Mouse (Mus musculus) hindbrain, postnatal 0 days (tissue): ENCODE results near the gene Tshr. TPM values are rescaled to one million over a fixed set of nuclear protein-coding genes. Genes with fewer than 3 reads are reported as not detected.

ENCODE experiments used
- ATAC-seq: fragments of 200-750 bp; cut with Nextera tagmentation; 2 replicates; pipeline ENCODE4 v1.8.0; 2017; ENCODE audit warnings: mild to moderate bottlenecking, moderate TSS enrichment, moderate library complexity
- DNase-seq: peaks from one replicate; pipeline ENCODE4 v3.0.0-alpha.2; 2015; ENCODE audit warnings: low spot score
- H3K27ac ChIP-seq: fragments of 300-500 bp; sonication (generic); 2 replicates; pipeline ENCODE4 v1.5.1; 2014; ENCODE audit warnings: mild to moderate bottlenecking
- H3K27me3 ChIP-seq: fragments of 300-500 bp; sonication (generic); 2 replicates; pipeline ENCODE4 v1.6.1; 2014; ENCODE audit warnings: low read length, mixed read lengths; ENCODE audit not compliant: insufficient read depth
- H3K36me3 ChIP-seq: fragments of 300-500 bp; sonication (generic); 2 replicates; pipeline ENCODE4 v1.6.1; 2014; ENCODE audit warnings: low read length, mixed read lengths; ENCODE audit not compliant: insufficient read depth
- H3K4me1 ChIP-seq: fragments of 300-500 bp; sonication (generic); 2 replicates; pipeline ENCODE4 v1.6.1; 2014; ENCODE audit warnings: antibody characterized with exemption, low read length, mixed read lengths; ENCODE audit not compliant: insufficient read depth
- H3K4me2 ChIP-seq: fragments of 300-500 bp; sonication (generic); 2 replicates; pipeline ENCODE4 v1.6.1; 2014; ENCODE audit warnings: low read depth, mild to moderate bottlenecking, low read length, moderate library complexity, mixed read lengths
- H3K4me3 ChIP-seq: fragments of 300-500 bp; sonication (generic); 2 replicates; pipeline ENCODE4 v1.5.1; 2014; ENCODE audit warnings: low read length
- H3K9ac ChIP-seq: fragments of 300-500 bp; sonication (generic); replicated peaks from 2 replicates; pipeline ENCODE4 v1.6.1; 2014; ENCODE audit warnings: mild to moderate bottlenecking, low read length, moderate library complexity, mixed read lengths
- H3K9me3 ChIP-seq: fragments of 300-500 bp; sonication (generic); 2 replicates; pipeline ENCODE4 v1.6.1; 2016; ENCODE audit warnings: low read length, mixed read lengths
- CTCF ChIP-seq: IDR thresholded peaks from 2 replicates; pipeline ENCODE4 v1.5.1; 2016; ENCODE audit warnings: antibody characterized with exemption, control low read depth, low read depth
- WGBS: fragments of 180-500 bp; shearing (Covaris S2); extraction: QIAGEN DNeasy Blood & Tissue Kit; methylation state at CpG from one replicate; pipeline ENCODE4 v1.1.7; 2014; 5-methylcytosine and 5-hydroxymethylcytosine counted together
- polyA plus RNA-seq: library from polyadenylated mRNA; unstranded; fragments of >200 nt; fragmentation: Nextera tagmentation; extraction: Ambion mirVana; gene quantifications from 2 replicates; pipeline ENCODE4 v1.2.1, GENCODE M21; 2015
- total RNA-seq: library from RNA; depleted of rRNA; stranded (reverse); fragments of >200 nt; gene quantifications from 2 replicates; pipeline ENCODE4 v1.2.3, GENCODE M21; 2014

The Tshr gene
- total and polyA plus RNA-seq, 2 experiments from 2014 or later, result 0.59 to 0.78 TPM

GRCm38 (mm10) chr12:91569255-91569654 is 184.9 kb downstream of the Tshr start:
- ATAC-seq (no peak), DNase-seq (no peak)
- WGBS, result 88% methylated on average over 3 of the region's 3 CpGs
- H3K4me1 ChIP-seq, result no peaks in the 10 kb centered on the region
- no peak overlapping the region for H3K9ac ChIP-seq
- no peak overlapping the region for H3K27ac ChIP-seq
- H3K27me3 ChIP-seq, result no peaks in the 10 kb centered on the region
- H3K9me3 ChIP-seq, result no peaks in the 10 kb centered on the region
- peaks cover 31% of the 10 kb centered on the region for H3K36me3 ChIP-seq
- no peak overlapping the region for H3K4me2 ChIP-seq
- no peak for TF ChIP-seq CTCF
- no peak overlapping the region for H3K4me3 ChIP-seq

GRCm38 (mm10) chr12:91571708-91572107 is 187.3 kb downstream of the Tshr start:
- ATAC-seq, result no peak
- peaks cover 35% of the 10 kb centered on the region for H3K36me3 ChIP-seq
- no peak for DNase-seq

GRCm38 (mm10) chr12:91579665-91580064 is 195.3 kb downstream of the Tshr start:
- Histone ChIP-seq H3K36me3 (peaks cover 17% of the 10 kb centered on the region; the same call in 1 of the 2 replicates), H3K27ac (no peak overlapping the region), H3K9me3 (no peaks in the 10 kb centered on the region), H3K4me1 (no peaks in the 10 kb centered on the region), H3K4me3 (no peak overlapping the region), H3K9ac (no peak overlapping the region), H3K4me2 (no peak overlapping the region), H3K27me3 (no peaks in the 10 kb centered on the region)
- no peak for ATAC-seq
- 100% methylated on average over 2 of the region's 2 CpGs for WGBS
- DNase-seq, result no peak
- no peak for TF ChIP-seq CTCF

More at GRCm38 (mm10) chr12:91571708-91572107, 187.3 kb downstream of the Tshr start:
- 86% methylated on average over 2 of the region's 2 CpGs for WGBS
- no peaks in the 10 kb centered on the region for H3K9me3 ChIP-seq
- H3K9ac ChIP-seq, result no peak overlapping the region
- H3K4me3 ChIP-seq, result no peak overlapping the region
- no peak overlapping the region for H3K4me2 ChIP-seq
- no peak for TF ChIP-seq CTCF
- no peaks in the 10 kb centered on the region for H3K4me1 ChIP-seq
- no peaks in the 10 kb centered on the region for H3K27me3 ChIP-seq
- no peak overlapping the region for H3K27ac ChIP-seq

- no peak for DNase-seq
- no peaks in the 10 kb centered on the region for H3K9me3 ChIP-seq
- H3K4me1 ChIP-seq, result no peaks in the 10 kb centered on the region
- WGBS, result 93% methylated on average over 6 of the region's 6 CpGs
- no peak for TF ChIP-seq CTCF
- H3K27me3 ChIP-seq, result no peaks in the 10 kb centered on the region
- ATAC-seq, result no peak
- H3K9ac ChIP-seq, result no peak overlapping the region
- no peak overlapping the region for H3K27ac ChIP-seq
- peaks cover 15% of the 10 kb centered on the region; the same call in 1 of the 2 replicates for H3K36me3 ChIP-seq
- H3K4me2 ChIP-seq, result no peak overlapping the region
- H3K4me3 ChIP-seq, result no peak overlapping the region
Measured at GRCm38 (mm10) chr12:91581204-91582070, 197.1 kb downstream of the Tshr start.

- ATAC-seq, result no peak
- Histone ChIP-seq H3K9ac (no peak overlapping the region), H3K4me3 (no peak overlapping the region), H3K27ac (no peak overlapping the region), H3K36me3 (peaks cover 12% of the 10 kb centered on the region; the same call in 1 of the 2 replicates), H3K9me3 (no peaks in the 10 kb centered on the region), H3K4me2 (no peak overlapping the region), H3K27me3 (no peaks in the 10 kb centered on the region), H3K4me1 (peaks cover 5% of the 10 kb centered on the region)
- TF ChIP-seq CTCF, result no peak
- WGBS, result 58% methylated on average over 6 of the region's 6 CpGs
- no peak for DNase-seq
Measured at GRCm38 (mm10) chr12:91582362-91583002, 198.1 kb downstream of the Tshr start.

- peaks cover 12% of the 10 kb centered on the region; the same call in 1 of the 2 replicates for H3K36me3 ChIP-seq
- no peak overlapping the region for H3K27ac ChIP-seq
- DNase-seq, result no peak
- H3K4me2 ChIP-seq, result 0 out of 2 replicates have a peak overlapping the region, but pooled peaks have one; percentile 17
- no peak overlapping the region for H3K4me3 ChIP-seq
- no peaks in the 10 kb centered on the region for H3K27me3 ChIP-seq
- no peaks in the 10 kb centered on the region for H3K9me3 ChIP-seq
- peaks cover 5% of the 10 kb centered on the region for H3K4me1 ChIP-seq
- 59% methylated on average over 6 of the region's 6 CpGs for WGBS
- ATAC-seq, result no peak
- TF ChIP-seq CTCF, result no peak
- H3K9ac ChIP-seq, result no peak overlapping the region
Measured at GRCm38 (mm10) chr12:91583409-91583808, 199.0 kb downstream of the Tshr start.
